Mouse (Mus musculus): ENCODE measurements around the gene Arfgap2. TPM values are rescaled to one million over a fixed set of nuclear protein-coding genes. Genes with fewer than 3 reads are reported as not detected.

Gene Arfgap2
- total and polyA plus RNA-seq, 3 experiments: 55.1 to 77.6 (median 57.0) TPM

GRCm38 (mm10) chr2:91314184-91314583, 49.4 kb downstream of the Arfgap2 start:
- Histone ChIP-seq H3K9ac (ENCODE audit: insufficient read depth, low read depth) (no peak overlapping the region), H3K4me3 (replicated peaks in 1 of 3; ENCODE audit: low read depth in 2 of 3, low read length in 2 of 3, poor library complexity in 1 of 3) (no peak overlapping the region), H3K27ac (ENCODE audit: insufficient read depth, low read depth) (no peak overlapping the region), H3K36me3 (replicated peaks in 1 of 2; ENCODE audit: control insufficient read depth in 1 of 2, insufficient read depth in 1 of 2, low read length in 1 of 2) (peaks cover 0 to 3% of the 10 kb centered on the region in 2 experiments), H3K79me2 (replicated peaks; ENCODE audit: control insufficient read depth, extremely low read depth, insufficient read depth, poor library complexity, severe bottlenecking) (no peaks in the 10 kb centered on the region), H3K9me3 (replicated peaks; ENCODE audit: low read length) (no peaks in the 10 kb centered on the region), H3K4me2 (ENCODE audit: insufficient read depth, low read depth, poor library complexity, severe bottlenecking) (no peak overlapping the region), H3K27me3 (replicated peaks) (no peaks in the 10 kb centered on the region), H3K4me1 (ENCODE audit: control insufficient read depth in 1 of 2, insufficient read depth in 2 of 2) (peaks cover 0 to 7% of the 10 kb centered on the region in 2 experiments; a peak in 2 of 4 replicates)
- in situ Hi-C loops (cut with MboI; ENCODE audit: low pct_ligation_motif_present, low pct_unique_long_range_greater_than_20kb, low sequenced_read_pairs): no loop called here
- dilution Hi-C loops (cut with MboI; ENCODE audit: extremely low pct_ligation_motif_present, extremely low pct_unique_long_range_greater_than_20kb, low sequenced_read_pairs): no loop called here
- DNase-seq (ENCODE audit: extremely low read depth): no peak
- TF ChIP-seq USF1 (IDR thresholded peaks at IDR 0.05; ENCODE audit: low read depth, low read length) (no peak), NRF1 (IDR thresholded peaks at IDR 0.05; ENCODE audit: low read depth, low read length) (no peak), KAT2A (IDR thresholded peaks at IDR 0.05; ENCODE audit: insufficient replicate concordance, low read length) (no peak), BHLHE40 (IDR thresholded peaks at IDR 0.05; ENCODE audit: low read depth, low read length) (no peak), ZNF384 (IDR thresholded peaks at IDR 0.05; ENCODE audit: low read depth, low read length) (no peak), GABPA (IDR thresholded peaks at IDR 0.05; ENCODE audit: insufficient replicate concordance, low read depth, low read length) (no peak), MEF2A (IDR thresholded peaks at IDR 0.05; ENCODE audit: borderline replicate concordance, low read depth, low read length) (no peak), RAD21 (IDR thresholded peaks at IDR 0.05; ENCODE audit: low read depth, low read length) (no peak), TCF12 (IDR thresholded peaks at IDR 0.05; ENCODE audit: low read depth, low read length) (no peak)

- H3K4me1 ChIP-seq (ENCODE audit: control insufficient read depth in 1 of 2, insufficient read depth in 2 of 2): no peaks in the 10 kb centered on the region
- DNase-seq (ENCODE audit: extremely low read depth): no peak
These were observed 56.1 kb downstream of the Arfgap2 start for GRCm38 (mm10) chr2:91320559-91321529.

More at GRCm38 (mm10) chr2:91320559-91321529, 56.1 kb downstream of the Arfgap2 start:
- dilution Hi-C loops (cut with MboI; ENCODE audit: extremely low pct_ligation_motif_present, extremely low pct_unique_long_range_greater_than_20kb, low sequenced_read_pairs): no loop called here
- Histone ChIP-seq H3K4me3 (replicated peaks in 1 of 3; ENCODE audit: low read depth in 2 of 3, low read length in 2 of 3, poor library complexity in 1 of 3) (no peak overlapping the region), H3K9me3 (replicated peaks; ENCODE audit: low read length) (no peaks in the 10 kb centered on the region), H3K79me2 (replicated peaks; ENCODE audit: control insufficient read depth, extremely low read depth, insufficient read depth, poor library complexity, severe bottlenecking) (no peaks in the 10 kb centered on the region), H3K27me3 (replicated peaks) (no peaks in the 10 kb centered on the region), H3K4me2 (ENCODE audit: insufficient read depth, low read depth, poor library complexity, severe bottlenecking) (no peak overlapping the region), H3K27ac (ENCODE audit: insufficient read depth, low read depth) (no peak overlapping the region), H3K36me3 (replicated peaks in 1 of 2; ENCODE audit: control insufficient read depth in 1 of 2, insufficient read depth in 1 of 2, low read length in 1 of 2) (peaks cover 0 to 10% of the 10 kb centered on the region in 2 experiments), H3K9ac (ENCODE audit: insufficient read depth, low read depth) (no peak overlapping the region)
- in situ Hi-C loops (cut with MboI; ENCODE audit: low pct_ligation_motif_present, low pct_unique_long_range_greater_than_20kb, low sequenced_read_pairs): no loop called here
- no peak for TF ChIP-seq CHD1 (IDR thresholded peaks at IDR 0.05; ENCODE audit: low read depth, low read length)
- TF ChIP-seq ZNF384 (IDR thresholded peaks at IDR 0.05; ENCODE audit: low read depth, low read length): no peak
- TF ChIP-seq ZC3H11A (IDR thresholded peaks at IDR 0.05; ENCODE audit: low read depth, low read length): no peak
- TF ChIP-seq USF2 (conservative IDR thresholded peaks at IDR 0.05; ENCODE audit: low read depth, low read length): no peak
- TF ChIP-seq MXI1 (IDR thresholded peaks at IDR 0.05; ENCODE audit: low read depth, low read length): no peak
- no peak for TF ChIP-seq NELFE (IDR thresholded peaks at IDR 0.05; ENCODE audit: low read depth, low read length)
- TF ChIP-seq JUND (conservative IDR thresholded peaks at IDR 0.05; ENCODE audit: low read depth, low read length): no peak
- TF ChIP-seq MAX (IDR thresholded peaks at IDR 0.05; ENCODE audit: low read length): no peak
- no peak for TF ChIP-seq E2F4 (IDR thresholded peaks at IDR 0.05; ENCODE audit: insufficient replicate concordance, low read depth, low read length)
- TF ChIP-seq NRF1 (IDR thresholded peaks at IDR 0.05; ENCODE audit: low read depth, low read length): no peak
- TF ChIP-seq RCOR1 (conservative IDR thresholded peaks at IDR 0.05; ENCODE audit: low read depth, low read length): no peak
- TF ChIP-seq GABPA (IDR thresholded peaks at IDR 0.05; ENCODE audit: insufficient replicate concordance, low read depth, low read length): no peak

Measured in CH12.LX (cell line).